Mouse (Mus musculus): ENCODE measurements around the gene Rad23b. TPM values are rescaled to one million over a fixed set of nuclear protein-coding genes. Genes with fewer than 3 reads are reported as not detected.
A peak's percentile ranks its signal among the peaks of the same experiment; 100 is the strongest.
"Not testable (repeated sequence)": the region's sequence is repeated elsewhere in the genome, so short reads cannot be mapped to it uniquely, and the experiment has no call there.

Gene Rad23b
- polyA plus RNA-seq (2014; fragmentation: Nextera tagmentation; extraction: Ambion mirVana), result 58.0 and 60.2 TPM in 2 replicates

DNA sequence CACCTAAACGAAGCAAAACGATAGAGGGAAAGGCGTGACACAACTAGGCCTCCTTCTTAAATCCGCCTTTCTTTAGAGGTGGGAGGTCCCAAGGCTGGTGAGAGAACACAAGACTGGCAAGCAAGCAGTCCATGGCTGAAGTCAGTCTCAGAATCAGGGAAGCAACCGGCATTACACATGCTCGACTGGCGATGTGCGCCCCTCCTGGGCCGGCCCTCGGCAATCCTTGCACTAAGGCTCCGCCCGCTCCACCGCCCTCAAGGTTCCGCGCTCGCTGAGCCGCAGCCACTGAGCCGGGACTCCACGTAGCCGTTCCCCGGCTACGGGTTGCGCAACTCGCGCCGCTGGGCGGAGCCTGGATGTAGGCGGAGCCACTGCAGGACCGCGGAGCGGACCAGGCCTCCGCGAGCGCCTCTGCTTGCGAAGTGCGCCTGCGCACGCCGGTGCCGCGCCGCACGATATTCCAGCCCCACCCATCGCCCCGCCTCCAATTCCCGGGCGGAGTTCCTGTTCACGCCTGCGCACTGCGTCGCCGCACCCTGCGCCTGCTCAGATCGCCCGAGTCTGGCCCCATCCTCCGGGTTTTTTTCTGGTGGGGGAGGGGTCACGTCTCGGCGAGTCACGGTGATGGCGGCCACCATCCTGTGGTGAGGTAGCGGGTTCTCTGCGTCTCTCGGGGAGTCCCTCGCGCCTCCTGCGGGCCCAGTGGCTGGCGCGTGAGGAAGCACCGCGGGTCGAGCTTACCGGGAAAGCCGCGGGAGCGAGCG is at the start of gene Rad23b:
Gene Rad23b, plus strand, starts transcription at position 592 of the 767 bp plus-strand sequence.
- ATAC-seq (ENCODE audit: insufficient number of reproducible peaks, insufficient read depth, low FRiP score, low read depth), result peak; percentile 98
- under 1% methylated on average over 75 of the region's 77 CpGs for WGBS

DNA sequence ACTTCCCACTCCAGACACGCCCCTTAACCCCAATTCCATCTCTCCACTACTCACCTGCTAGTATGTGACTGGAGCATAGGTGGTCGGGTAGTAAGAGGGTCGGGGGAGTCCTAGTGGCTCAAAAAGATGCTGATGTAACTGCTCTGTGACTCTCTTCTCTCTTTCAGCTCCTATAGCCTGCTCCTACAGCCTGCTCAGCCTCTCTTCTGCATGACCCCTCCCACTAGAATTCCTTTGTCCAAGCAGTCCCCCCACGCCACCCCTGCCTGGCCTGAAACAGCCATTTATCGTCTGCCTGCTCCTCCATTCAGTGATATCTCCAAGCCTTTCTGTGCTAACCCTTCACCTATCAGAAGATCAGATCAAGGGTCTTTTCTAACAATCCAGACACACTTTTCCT is 45.7 kb upstream of the Rad23b start:
- WGBS, result 63% methylated on average over 5 of the region's 5 CpGs
- H3K4me3 ChIP-seq (ENCODE audit: control insufficient read depth in 1 of 2, insufficient read depth in 1 of 2, low read depth in 1 of 2, low read length in 2 of 2), result no peak overlapping the region
- peaks cover 9% of the 10 kb centered on the region for H3K9me3 ChIP-seq (ENCODE audit: control insufficient read depth, low read length)
- no peaks in the 10 kb centered on the region for H3K36me3 ChIP-seq (ENCODE audit: control insufficient read depth, insufficient read depth, low read length)
- H3K4me2 ChIP-seq (ENCODE audit: low read length), result no peak overlapping the region
- ATAC-seq (ENCODE audit: insufficient number of reproducible peaks, insufficient read depth, low FRiP score, low read depth), result no peak
- H3K27ac ChIP-seq (replicated peaks in 1 of 2; ENCODE audit: control insufficient read depth in 1 of 2, insufficient read depth in 1 of 2, low read depth in 2 of 2, low read length in 2 of 2), result no peak overlapping the region
- no peaks in the 10 kb centered on the region for H3K27me3 ChIP-seq (ENCODE audit: control insufficient read depth, insufficient read depth, low read length)
- no peak overlapping the region for H3K9ac ChIP-seq (ENCODE audit: low read length)
- H3K4me1 ChIP-seq (ENCODE audit: control insufficient read depth in 2 of 2, insufficient read depth in 2 of 2, low read length in 2 of 2), result no peaks in the 10 kb centered on the region

More for the DNA sequence above, at the start of gene Rad23b:
- H3K4me1 ChIP-seq (ENCODE audit: control insufficient read depth in 2 of 2, insufficient read depth in 2 of 2, low read length in 2 of 2), result peaks cover 4 to 36% of the 10 kb centered on the region in 2 experiments
- H3K4me2 ChIP-seq (ENCODE audit: low read length), result peak within 1 kb of the TSS; percentile 88
- H3K9me3 ChIP-seq (ENCODE audit: control insufficient read depth, low read length), result no peaks in the 10 kb centered on the region
- peak within 1 kb of the TSS; percentile 92 to 93 for H3K27ac ChIP-seq (replicated peaks in 1 of 2; ENCODE audit: control insufficient read depth in 1 of 2, insufficient read depth in 1 of 2, low read depth in 2 of 2, low read length in 2 of 2)
- no peaks in the 10 kb centered on the region for H3K27me3 ChIP-seq (ENCODE audit: control insufficient read depth, insufficient read depth, low read length)
- H3K9ac ChIP-seq (ENCODE audit: low read length), result peak within 1 kb of the TSS; percentile 95
- 0 out of 2 replicates have a peak, but pooled peaks cover 3% of the 10 kb centered on the region for H3K36me3 ChIP-seq (ENCODE audit: control insufficient read depth, insufficient read depth, low read length)
- H3K4me3 ChIP-seq (ENCODE audit: control insufficient read depth in 1 of 2, insufficient read depth in 1 of 2, low read depth in 1 of 2, low read length in 2 of 2), result peak within 1 kb of the TSS; percentile 99 to 100

DNA sequence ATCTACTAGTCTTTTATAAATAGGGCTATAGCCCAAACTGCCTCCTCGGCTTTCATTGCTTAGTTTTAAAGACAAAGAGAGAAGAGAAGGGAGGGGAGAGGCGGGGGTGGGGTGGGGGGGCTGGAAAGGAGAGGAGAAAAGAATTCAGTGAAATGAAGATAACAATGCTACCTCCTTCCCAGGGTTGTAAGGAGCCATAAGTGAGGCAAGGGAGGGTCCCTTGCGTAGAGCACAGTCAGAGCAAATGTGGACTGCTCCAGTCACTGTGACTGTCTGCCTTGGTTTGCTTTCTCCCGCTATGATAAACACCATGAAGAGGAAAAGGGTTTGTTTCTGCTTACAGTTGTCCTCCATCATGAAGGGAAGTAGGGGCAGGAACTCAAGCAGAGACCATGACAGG is 43.2 kb upstream of the Rad23b start:
- Histone ChIP-seq H3K27ac (replicated peaks in 1 of 2; ENCODE audit: control insufficient read depth in 1 of 2, insufficient read depth in 1 of 2, low read depth in 2 of 2, low read length in 2 of 2) (no peak overlapping the region), H3K4me1 (ENCODE audit: control insufficient read depth in 2 of 2, insufficient read depth in 2 of 2, low read length in 2 of 2) (no peaks in the 10 kb centered on the region), H3K4me3 (ENCODE audit: control insufficient read depth in 1 of 2, insufficient read depth in 1 of 2, low read depth in 1 of 2, low read length in 2 of 2) (no peak overlapping the region), H3K4me2 (ENCODE audit: low read length) (no peak overlapping the region), H3K27me3 (ENCODE audit: control insufficient read depth, insufficient read depth, low read length) (no peaks in the 10 kb centered on the region), H3K36me3 (ENCODE audit: control insufficient read depth, insufficient read depth, low read length) (no peaks in the 10 kb centered on the region), H3K9ac (ENCODE audit: low read length) (no peak overlapping the region), H3K9me3 (ENCODE audit: control insufficient read depth, low read length) (peaks cover 9% of the 10 kb centered on the region)
- WGBS, result 78% methylated on average over 4 of the region's 4 CpGs
- no peak for ATAC-seq (ENCODE audit: insufficient number of reproducible peaks, insufficient read depth, low FRiP score, low read depth)

DNA sequence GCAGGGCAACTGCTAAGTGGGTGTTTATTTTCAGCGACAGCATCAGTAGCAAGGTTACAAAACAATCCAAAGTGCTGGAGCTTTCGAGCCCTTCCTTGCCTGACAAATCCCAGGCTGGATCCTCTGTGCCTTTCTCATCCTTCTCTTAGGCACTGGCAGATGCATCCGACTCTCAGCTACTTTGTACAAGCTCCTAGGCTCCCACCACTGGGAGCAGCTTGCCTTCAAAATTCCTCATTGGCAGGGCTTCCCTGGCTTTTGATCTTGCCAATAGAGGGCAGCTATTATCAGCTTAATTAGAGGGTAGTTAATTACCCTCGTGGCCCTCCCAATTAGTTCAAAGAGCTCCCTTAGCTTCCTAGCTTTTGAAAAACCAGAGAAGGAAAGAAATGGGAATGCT is 33.1 kb upstream of the Rad23b start:
- no peaks in the 10 kb centered on the region for H3K27me3 ChIP-seq (ENCODE audit: control insufficient read depth, insufficient read depth, low read length)
- no peaks in the 10 kb centered on the region for H3K9me3 ChIP-seq (ENCODE audit: control insufficient read depth, low read length)
- H3K9ac ChIP-seq (ENCODE audit: low read length), result no peak overlapping the region
- no peaks in the 10 kb centered on the region for H3K36me3 ChIP-seq (ENCODE audit: control insufficient read depth, insufficient read depth, low read length)
- no peak for ATAC-seq (ENCODE audit: insufficient number of reproducible peaks, insufficient read depth, low FRiP score, low read depth)
- no peak overlapping the region for H3K4me2 ChIP-seq (ENCODE audit: low read length)
- 32% methylated on average over 4 of the region's 4 CpGs for WGBS
- H3K27ac ChIP-seq (replicated peaks in 1 of 2; ENCODE audit: control insufficient read depth in 1 of 2, insufficient read depth in 1 of 2, low read depth in 2 of 2, low read length in 2 of 2), result no peak overlapping the region
- no peak overlapping the region for H3K4me3 ChIP-seq (ENCODE audit: control insufficient read depth in 1 of 2, insufficient read depth in 1 of 2, low read depth in 1 of 2, low read length in 2 of 2)
- H3K4me1 ChIP-seq (ENCODE audit: control insufficient read depth in 2 of 2, insufficient read depth in 2 of 2, low read length in 2 of 2), result no peaks in the 10 kb centered on the region

DNA sequence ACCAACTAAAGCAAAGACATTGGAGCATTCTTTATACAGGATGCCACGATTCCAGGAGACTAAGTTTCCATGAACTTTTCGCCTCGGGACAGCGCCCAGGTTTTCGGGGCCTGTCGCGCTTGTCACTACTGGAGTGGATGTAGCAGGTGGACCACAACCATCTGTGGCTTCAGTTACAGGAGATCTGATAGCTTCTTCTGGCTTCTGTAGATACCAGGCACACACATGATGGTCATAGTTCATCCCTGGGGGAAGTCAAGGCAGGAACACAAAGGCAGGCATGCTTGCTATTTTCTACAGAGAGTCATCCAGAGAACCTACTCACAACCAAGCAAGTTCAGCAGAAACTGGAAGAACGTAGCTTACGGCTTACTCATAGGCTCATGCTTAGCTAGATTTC is 31.5 kb upstream of the Rad23b start:
- not testable (repeated sequence) for H3K4me1 ChIP-seq (ENCODE audit: control insufficient read depth in 2 of 2, insufficient read depth in 2 of 2, low read length in 2 of 2); H3K4me3 ChIP-seq (ENCODE audit: control insufficient read depth in 1 of 2, insufficient read depth in 1 of 2, low read depth in 1 of 2, low read length in 2 of 2); H3K9ac ChIP-seq (ENCODE audit: low read length); H3K27me3 ChIP-seq (ENCODE audit: control insufficient read depth, insufficient read depth, low read length); H3K4me2 ChIP-seq (ENCODE audit: low read length); H3K27ac ChIP-seq (replicated peaks in 1 of 2; ENCODE audit: control insufficient read depth in 1 of 2, insufficient read depth in 1 of 2, low read depth in 2 of 2, low read length in 2 of 2); H3K36me3 ChIP-seq (ENCODE audit: control insufficient read depth, insufficient read depth, low read length); ATAC-seq (ENCODE audit: insufficient number of reproducible peaks, insufficient read depth, low FRiP score, low read depth); H3K9me3 ChIP-seq (ENCODE audit: control insufficient read depth, low read length)
- WGBS, result 89% methylated on average over 9 of the region's 9 CpGs

DNA sequence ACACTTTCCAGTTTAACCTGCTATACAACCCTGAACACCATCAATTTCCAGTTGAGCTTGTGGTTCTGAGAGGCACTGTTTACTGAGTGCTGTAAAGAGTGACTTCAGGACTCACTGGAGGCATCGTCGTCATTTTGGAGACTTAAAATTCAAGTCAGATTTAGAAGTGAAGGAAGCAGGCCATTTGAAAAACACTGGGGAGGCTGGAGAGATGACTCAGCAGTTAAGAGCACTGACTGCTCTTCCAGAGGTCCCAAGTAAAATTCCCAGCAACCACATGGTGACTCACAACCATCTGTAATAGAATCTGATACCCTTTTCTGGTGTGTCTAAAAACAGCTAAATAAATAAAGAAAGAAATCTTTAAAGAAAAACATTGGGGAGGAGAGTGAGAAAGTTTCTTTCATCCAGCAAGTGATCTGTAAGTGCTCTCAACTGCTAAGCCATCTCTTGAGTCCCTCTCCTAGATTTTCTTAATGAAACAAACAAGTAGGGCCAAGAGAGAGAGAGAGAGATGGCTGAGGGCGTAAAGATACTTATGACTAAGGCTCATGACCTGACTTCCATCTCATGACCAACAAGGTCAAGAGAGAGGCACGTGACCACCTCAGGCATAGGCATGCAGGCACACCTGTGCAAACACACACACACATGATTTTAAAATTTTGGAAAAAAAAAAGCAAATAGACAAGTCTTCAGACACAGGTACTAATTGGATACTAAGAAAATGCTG is 23.9 kb upstream of the Rad23b start:
- no peaks in the 10 kb centered on the region for H3K27me3 ChIP-seq (ENCODE audit: control insufficient read depth, insufficient read depth, low read length)
- H3K36me3 ChIP-seq (ENCODE audit: control insufficient read depth, insufficient read depth, low read length), result no peaks in the 10 kb centered on the region
- no peaks in the 10 kb centered on the region for H3K9me3 ChIP-seq (ENCODE audit: control insufficient read depth, low read length)
- no peak overlapping the region for H3K4me3 ChIP-seq (ENCODE audit: control insufficient read depth in 1 of 2, insufficient read depth in 1 of 2, low read depth in 1 of 2, low read length in 2 of 2)
- no peak for ATAC-seq (ENCODE audit: insufficient number of reproducible peaks, insufficient read depth, low FRiP score, low read depth)
- H3K27ac ChIP-seq (replicated peaks in 1 of 2; ENCODE audit: control insufficient read depth in 1 of 2, insufficient read depth in 1 of 2, low read depth in 2 of 2, low read length in 2 of 2), result no peak overlapping the region
- H3K9ac ChIP-seq (ENCODE audit: low read length), result no peak overlapping the region
- no peak overlapping the region for H3K4me2 ChIP-seq (ENCODE audit: low read length)
- peaks cover 0 to 2% of the 10 kb centered on the region in 2 experiments; a peak in 1 of 4 replicates for H3K4me1 ChIP-seq (ENCODE audit: control insufficient read depth in 2 of 2, insufficient read depth in 2 of 2, low read length in 2 of 2)
- 62% methylated on average over 4 of the region's 4 CpGs for WGBS

DNA sequence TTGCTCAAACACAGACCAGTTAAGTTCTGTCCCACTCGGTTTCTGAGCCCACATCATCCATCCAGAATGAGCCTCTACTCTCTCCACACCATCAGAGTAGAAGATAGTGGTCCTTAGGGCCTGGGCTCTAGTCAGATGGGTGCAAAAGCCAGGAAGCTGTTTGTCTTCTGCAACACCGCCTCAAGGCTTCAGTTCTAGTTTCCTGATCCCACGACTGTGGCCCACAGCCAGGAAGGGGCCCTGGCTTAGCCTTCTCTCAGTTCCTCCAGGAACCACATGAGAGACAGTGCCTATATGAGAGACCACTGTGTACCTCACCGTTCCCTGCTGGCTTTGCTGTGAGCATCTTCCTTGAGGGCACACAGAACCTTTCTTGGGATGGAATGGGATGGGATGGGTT is 22.3 kb upstream of the Rad23b start:
- Histone ChIP-seq H3K27me3 (ENCODE audit: control insufficient read depth, insufficient read depth, low read length) (no peaks in the 10 kb centered on the region), H3K9ac (ENCODE audit: low read length) (no peak overlapping the region), H3K9me3 (ENCODE audit: control insufficient read depth, low read length) (no peaks in the 10 kb centered on the region), H3K4me2 (ENCODE audit: low read length) (no peak overlapping the region), H3K27ac (replicated peaks in 1 of 2; ENCODE audit: control insufficient read depth in 1 of 2, insufficient read depth in 1 of 2, low read depth in 2 of 2, low read length in 2 of 2) (no peak overlapping the region), H3K36me3 (ENCODE audit: control insufficient read depth, insufficient read depth, low read length) (no peaks in the 10 kb centered on the region), H3K4me3 (ENCODE audit: control insufficient read depth in 1 of 2, insufficient read depth in 1 of 2, low read depth in 1 of 2, low read length in 2 of 2) (no peak overlapping the region), H3K4me1 (ENCODE audit: control insufficient read depth in 2 of 2, insufficient read depth in 2 of 2, low read length in 2 of 2) (peaks cover 0 to 2% of the 10 kb centered on the region in 2 experiments; a peak in 1 of 4 replicates)
- 58% methylated on average over 4 of the region's 4 CpGs for WGBS
- ATAC-seq (ENCODE audit: insufficient number of reproducible peaks, insufficient read depth, low FRiP score, low read depth), result no peak
